In the genomic region with DNA sequence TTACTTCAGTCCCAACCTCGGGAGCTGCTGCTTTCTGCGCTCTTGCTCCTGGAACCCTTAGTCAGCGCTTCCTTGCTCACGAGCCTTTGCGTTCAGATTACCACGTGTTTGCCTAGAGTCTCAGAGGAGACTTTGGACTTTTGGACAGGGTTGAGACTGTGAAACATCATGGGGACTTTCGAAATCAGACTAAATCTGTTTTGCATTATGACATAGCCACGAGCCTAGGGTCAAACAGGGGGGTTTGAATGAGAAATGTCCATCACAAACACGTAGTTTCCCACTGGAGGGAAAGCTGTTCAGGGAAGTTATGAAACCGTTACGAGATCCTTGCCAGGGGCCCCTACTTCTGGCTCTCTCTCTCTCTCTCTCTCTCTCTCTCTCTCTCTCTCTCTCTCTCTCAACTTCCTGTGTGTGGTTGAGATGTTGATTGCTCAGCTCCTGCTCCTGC, we compare ENCODE assay signal across 11 mouse cellular contexts. TPM values are rescaled to one million over a fixed set of nuclear protein-coding genes. Genes with fewer than 3 reads are reported as not detected.
A peak's percentile ranks its signal among the peaks of the same experiment; 100 is the strongest.
DNase-seq lines count a peak whose midpoint lies in the region; ATAC-seq and TF ChIP-seq lines count a peak whose summit lies in the region.
"Had no signal": no experiment of that assay in that cellular context is flagged by ENCODE, and none has a peak within 500 bp of the region (broad histone marks: within the 10 kb centered on the region; RNA-seq: fewer than 3 reads in every experiment).

No protein-coding gene starts in this region.

- no peaks in the 10 kb centered on the region for H3K9me3 ChIP-seq in kidney, embryonic 16.5 days (ENCODE audit: low read length)
- H3K9me3 ChIP-seq: hindbrain, embryonic 15.5 days; limb, embryonic 15.5 days had no signal

- intact Hi-C loops in left cerebral cortex, adult 2 months (cut with DNase I), result no loop called here
- intact Hi-C loops in heart, postnatal 10 days (cut with DNase I), result no loop called here

- no peaks in the 10 kb centered on the region for H3K4me1 ChIP-seq in kidney, embryonic 16.5 days (ENCODE audit: insufficient read depth, low read length)
- H3K4me1 ChIP-seq: hindbrain, embryonic 15.5 days had no signal

- H3K4me2 ChIP-seq in kidney, embryonic 16.5 days (replicated peaks; ENCODE audit: low read depth, low read length), result no peak overlapping the region
- H3K4me2 ChIP-seq: hindbrain, embryonic 15.5 days; limb, embryonic 15.5 days had no signal

- DNase-seq in kidney, adult 11 months, result peak; percentile 80
- DNase-seq in adipocyte (ENCODE audit: low spot score), result peak; percentile 88
- peak; percentile 71 for DNase-seq in kidney, postnatal 14 days
- DNase-seq in left cerebral cortex, adult 2 months (ENCODE audit: extremely low spot score in 1 of 2, low spot score in 2 of 2), result no peak
- no peak for DNase-seq in heart, adult 9 months (ENCODE audit: low spot score in 2 of 2)
- DNase-seq in heart, postnatal 10 days, result no peak
- DNase-seq: gastrocnemius, postnatal 10 days had no signal

- H3K36me3 ChIP-seq in kidney, embryonic 16.5 days (ENCODE audit: insufficient read depth, low read length), result no peaks in the 10 kb centered on the region
- H3K36me3 ChIP-seq: hindbrain, embryonic 15.5 days; limb, embryonic 15.5 days had no signal

- no peak for TF ChIP-seq CTCF in left cerebral cortex, adult 2 months (IDR thresholded peaks at IDR 0.05)

- no peak overlapping the region for H3K9ac ChIP-seq in kidney, embryonic 16.5 days (replicated peaks; ENCODE audit: low read length)
- H3K9ac ChIP-seq: hindbrain, embryonic 15.5 days; limb, embryonic 15.5 days had no signal

- no peak for ATAC-seq in kidney, embryonic 16.5 days (ENCODE audit: low FRiP score, low TSS enrichment)
- ATAC-seq in monocyte, adult 5-6 weeks (replicated peaks; ENCODE audit: insufficient number of reproducible peaks, low FRiP score, low TSS enrichment, poor library complexity, severe bottlenecking), result peak; percentile 30

- H3K27me3 ChIP-seq in kidney, embryonic 16.5 days (ENCODE audit: insufficient read depth, low read length), result no peaks in the 10 kb centered on the region
- H3K27me3 ChIP-seq: hindbrain, embryonic 15.5 days; limb, embryonic 15.5 days had no signal

- H3K27ac ChIP-seq in kidney, embryonic 16.5 days (ENCODE audit: low read length), result no peak overlapping the region
- no peak overlapping the region for H3K27ac ChIP-seq in left cerebral cortex, adult 2 months
- H3K27ac ChIP-seq: hindbrain, embryonic 15.5 days; limb, embryonic 15.5 days had no signal

- no peak overlapping the region for H3K4me3 ChIP-seq in kidney, embryonic 16.5 days (ENCODE audit: low read length)
- no peak overlapping the region for H3K4me3 ChIP-seq in left cerebral cortex, adult 2 months
- H3K4me3 ChIP-seq: hindbrain, embryonic 15.5 days; limb, embryonic 15.5 days had no signal

- 54% methylated on average over 11 of the region's 11 CpGs for WGBS in kidney, embryonic 16.5 days

RNA-seq across cellular contexts. Expression of gene Il17ra, which starts 8.4 kb away (rescaled TPM):
- polyA plus RNA-seq in kidney, embryonic 16.5 days (2015; fragmentation: Nextera tagmentation; extraction: Ambion mirVana), result 4.6 and 5.1 TPM in 2 replicates
- total RNA-seq in monocyte, adult 5-6 weeks (2017), result 155 to 206 TPM (median 192 TPM) in 3 replicates
- total RNA-seq in left cerebral cortex, adult 2 months (2021), result 10 to 100 TPM; 14.8 to 19.7 TPM
- total RNA-seq in heart, postnatal 10 days (2021), result 1 to 10 TPM; 2.9 to 3.6 TPM

RNA-seq across cellular contexts. Expression of gene Tmem121b, which starts 39.0 kb away (rescaled TPM):
- 0.04 TPM in 2 replicates for polyA plus RNA-seq in kidney, embryonic 16.5 days (2015; fragmentation: Nextera tagmentation; extraction: Ambion mirVana)
- 4.9 to 12.3 TPM (median 10.3 TPM) in 3 replicates for total RNA-seq in monocyte, adult 5-6 weeks (2017)
- 10 to 100 TPM; 56.1 to 57.4 TPM for total RNA-seq in left cerebral cortex, adult 2 months (2021)
- under 1 TPM in 1 of 2 experiments, not detected in 1; 0.05 TPM for total RNA-seq in heart, postnatal 10 days (2021)
- polyA plus RNA-seq: limb, embryonic 15.5 days had no signal

Comparison
In these comparisons a context has a peak if more than half of its experiments do, and no peak if none do; other contexts are left out.
1. DNase-seq: peak in kidney, adult 11 months (single experiment), adipocyte (single experiment) and kidney, postnatal 14 days (single experiment); none in left cerebral cortex, adult 2 months (0 of 2), heart, adult 9 months (0 of 2) and heart, postnatal 10 days (0 of 2).